Mouse (Mus musculus): ENCODE results near the gene Ankrd33. TPM values are rescaled to one million over a fixed set of nuclear protein-coding genes. Genes with fewer than 3 reads are reported as not detected.

Gene Ankrd33
- polyA plus RNA-seq, 1 experiment: not detected

- WGBS: 54% methylated on average over 7 of the region's 7 CpGs
- no peak for DNase-seq
- H3K4me3 ChIP-seq (ENCODE audit: insufficient read depth, low read depth, low read length): no peak overlapping the region
- no peaks in the 10 kb centered on the region for H3K27me3 ChIP-seq (replicated peaks; ENCODE audit: control insufficient read depth, insufficient read depth, low read length)
- peaks cover 8% of the 10 kb centered on the region for H3K4me1 ChIP-seq (ENCODE audit: control insufficient read depth, insufficient read depth, low read length)
- no peak overlapping the region for H3K27ac ChIP-seq (ENCODE audit: insufficient read depth, low read depth, low read length)
- no peaks in the 10 kb centered on the region for H3K36me3 ChIP-seq (ENCODE audit: control insufficient read depth, insufficient read depth, low read length)
- TF ChIP-seq POLR2A (IDR thresholded peaks at IDR 0.05; ENCODE audit: low read depth, low read length) (no peak), CTCF (conservative IDR thresholded peaks at IDR 0.05; ENCODE audit: insufficient read depth, insufficient read length, low read depth, low read length) (no peak)
Measured at GRCm38 (mm10) chr15:101160591-101160990, 45.0 kb downstream of the Ankrd33 start.

- no peaks in the 10 kb centered on the region for H3K36me3 ChIP-seq (ENCODE audit: control insufficient read depth, insufficient read depth, low read length)
- peaks cover 14% of the 10 kb centered on the region for H3K4me1 ChIP-seq (ENCODE audit: control insufficient read depth, insufficient read depth, low read length)
- H3K27me3 ChIP-seq (replicated peaks; ENCODE audit: control insufficient read depth, insufficient read depth, low read length): no peaks in the 10 kb centered on the region
- H3K27ac ChIP-seq (ENCODE audit: insufficient read depth, low read depth, low read length): no peak overlapping the region
- TF ChIP-seq CTCF (conservative IDR thresholded peaks at IDR 0.05; ENCODE audit: insufficient read depth, insufficient read length, low read depth, low read length): no peak
- TF ChIP-seq POLR2A (IDR thresholded peaks at IDR 0.05; ENCODE audit: low read depth, low read length): no peak
- 92% methylated on average over 7 of the region's 7 CpGs for WGBS
- no peak overlapping the region for H3K4me3 ChIP-seq (ENCODE audit: insufficient read depth, low read depth, low read length)
- no peak for DNase-seq
Measured at GRCm38 (mm10) chr15:101161534-101161933, 46.0 kb downstream of the Ankrd33 start.

GRCm38 (mm10) chr15:101163056-101163458 lies 47.5 kb downstream of the Ankrd33 start:
- H3K36me3 ChIP-seq (ENCODE audit: control insufficient read depth, insufficient read depth, low read length): no peaks in the 10 kb centered on the region
- 47% methylated on average over 14 of the region's 15 CpGs for WGBS
- no peak overlapping the region for H3K27ac ChIP-seq (ENCODE audit: insufficient read depth, low read depth, low read length)
- no peak for TF ChIP-seq CTCF (conservative IDR thresholded peaks at IDR 0.05; ENCODE audit: insufficient read depth, insufficient read length, low read depth, low read length)
- TF ChIP-seq POLR2A (IDR thresholded peaks at IDR 0.05; ENCODE audit: low read depth, low read length): no peak
- no peak overlapping the region for H3K4me3 ChIP-seq (ENCODE audit: insufficient read depth, low read depth, low read length)
- H3K27me3 ChIP-seq (replicated peaks; ENCODE audit: control insufficient read depth, insufficient read depth, low read length): no peaks in the 10 kb centered on the region
- DNase-seq: no peak
- peaks cover 14% of the 10 kb centered on the region for H3K4me1 ChIP-seq (ENCODE audit: control insufficient read depth, insufficient read depth, low read length)

- 65% methylated on average over 5 of the region's 5 CpGs for WGBS
- no peaks in the 10 kb centered on the region for H3K27me3 ChIP-seq (replicated peaks; ENCODE audit: control insufficient read depth, insufficient read depth, low read length)
Measured at GRCm38 (mm10) chr15:101163854-101164253, 48.3 kb downstream of the Ankrd33 start.

GRCm38 (mm10) chr15:101164291-101164690 lies 48.7 kb downstream of the Ankrd33 start:
- 43% methylated on average over 5 of the region's 5 CpGs for WGBS

More at GRCm38 (mm10) chr15:101163854-101164253, 48.3 kb downstream of the Ankrd33 start:
- TF ChIP-seq POLR2A (IDR thresholded peaks at IDR 0.05; ENCODE audit: low read depth, low read length) (no peak), CTCF (conservative IDR thresholded peaks at IDR 0.05; ENCODE audit: insufficient read depth, insufficient read length, low read depth, low read length) (no peak)
- Histone ChIP-seq H3K36me3 (ENCODE audit: control insufficient read depth, insufficient read depth, low read length) (no peaks in the 10 kb centered on the region), H3K27ac (ENCODE audit: insufficient read depth, low read depth, low read length) (peak overlapping the region; percentile 26), H3K4me3 (ENCODE audit: insufficient read depth, low read depth, low read length) (no peak overlapping the region), H3K4me1 (ENCODE audit: control insufficient read depth, insufficient read depth, low read length) (peaks cover 14% of the 10 kb centered on the region)
- DNase-seq: no peak

GRCm38 (mm10) chr15:101165658-101166437 lies 50.3 kb downstream of the Ankrd33 start:
- no peak overlapping the region for H3K4me3 ChIP-seq (ENCODE audit: insufficient read depth, low read depth, low read length)
- no peaks in the 10 kb centered on the region for H3K36me3 ChIP-seq (ENCODE audit: control insufficient read depth, insufficient read depth, low read length)
- TF ChIP-seq POLR2A (IDR thresholded peaks at IDR 0.05; ENCODE audit: low read depth, low read length): no peak
- no peak for TF ChIP-seq CTCF (conservative IDR thresholded peaks at IDR 0.05; ENCODE audit: insufficient read depth, insufficient read length, low read depth, low read length)
- peaks cover 14% of the 10 kb centered on the region for H3K4me1 ChIP-seq (ENCODE audit: control insufficient read depth, insufficient read depth, low read length)
- peak overlapping the region; percentile 17; the same call in 1 of the 2 replicates for H3K27ac ChIP-seq (ENCODE audit: insufficient read depth, low read depth, low read length)
- peak; percentile 85 for DNase-seq
- H3K27me3 ChIP-seq (replicated peaks; ENCODE audit: control insufficient read depth, insufficient read depth, low read length): no peaks in the 10 kb centered on the region
- 32% methylated on average over 16 of the region's 16 CpGs for WGBS

More at GRCm38 (mm10) chr15:101164291-101164690, 48.7 kb downstream of the Ankrd33 start:
- Histone ChIP-seq H3K4me3 (ENCODE audit: insufficient read depth, low read depth, low read length) (no peak overlapping the region), H3K27me3 (replicated peaks; ENCODE audit: control insufficient read depth, insufficient read depth, low read length) (no peaks in the 10 kb centered on the region), H3K27ac (ENCODE audit: insufficient read depth, low read depth, low read length) (peak overlapping the region; percentile 26), H3K4me1 (ENCODE audit: control insufficient read depth, insufficient read depth, low read length) (peaks cover 14% of the 10 kb centered on the region), H3K36me3 (ENCODE audit: control insufficient read depth, insufficient read depth, low read length) (no peaks in the 10 kb centered on the region)
- no peak for DNase-seq
- TF ChIP-seq CTCF (conservative IDR thresholded peaks at IDR 0.05; ENCODE audit: insufficient read depth, insufficient read length, low read depth, low read length) (no peak), POLR2A (IDR thresholded peaks at IDR 0.05; ENCODE audit: low read depth, low read length) (no peak)

- H3K27ac ChIP-seq (ENCODE audit: insufficient read depth, low read depth, low read length): peak overlapping the region; percentile 69; the same call in 1 of the 2 replicates
- no peak for TF ChIP-seq POLR2A (IDR thresholded peaks at IDR 0.05; ENCODE audit: low read depth, low read length)
- no peak for TF ChIP-seq CTCF (conservative IDR thresholded peaks at IDR 0.05; ENCODE audit: insufficient read depth, insufficient read length, low read depth, low read length)
- WGBS: 59% methylated on average over 11 of the region's 11 CpGs
- DNase-seq: peak; percentile 52
- H3K4me3 ChIP-seq (ENCODE audit: insufficient read depth, low read depth, low read length): no peak overlapping the region
- peaks cover 14% of the 10 kb centered on the region for H3K4me1 ChIP-seq (ENCODE audit: control insufficient read depth, insufficient read depth, low read length)
- H3K36me3 ChIP-seq (ENCODE audit: control insufficient read depth, insufficient read depth, low read length): no peaks in the 10 kb centered on the region
- H3K27me3 ChIP-seq (replicated peaks; ENCODE audit: control insufficient read depth, insufficient read depth, low read length): no peaks in the 10 kb centered on the region
Measured at GRCm38 (mm10) chr15:101167553-101167952, 52.0 kb downstream of the Ankrd33 start.

Other genes starting within 250 kb of the Ankrd33 start
- 0.45 TPM in 2 replicates for gene Scn8a, start 245.9 kb upstream of the Ankrd33 start, polyA plus RNA-seq (2012; rRNA removed)
- 0.23 TPM in 1 of 2 replicates, not detected in the other for gene Gm47841, start 68.4 kb upstream of the Ankrd33 start, polyA plus RNA-seq (2012; rRNA removed)
- 8.6 and 9.6 TPM in 2 replicates for gene Fignl2, start 37.2 kb upstream of the Ankrd33 start, polyA plus RNA-seq (2012; rRNA removed)
- gene Acvrl1, start 12.8 kb downstream of the Ankrd33 start, polyA plus RNA-seq (2012; rRNA removed): 33.4 and 34.1 TPM in 2 replicates
- gene Acvr1b, start 58.3 kb downstream of the Ankrd33 start, polyA plus RNA-seq (2012; rRNA removed): 37.0 and 37.2 TPM in 2 replicates
- gene Grasp, start 108.4 kb downstream of the Ankrd33 start, polyA plus RNA-seq (2012; rRNA removed): 6.2 and 7.0 TPM in 2 replicates
- 4.9 and 5.7 TPM in 2 replicates for gene Nr4a1, start 138.5 kb downstream of the Ankrd33 start, polyA plus RNA-seq (2012; rRNA removed)
- gene Atg101, start 168.5 kb downstream of the Ankrd33 start, polyA plus RNA-seq (2012; rRNA removed): 46.1 and 48.7 TPM in 2 replicates
- 0.13 and 0.37 TPM in 2 replicates for gene 6030408B16Rik, start 177.5 kb downstream of the Ankrd33 start, polyA plus RNA-seq (2012; rRNA removed)